Mouse (Mus musculus): ENCODE measurements around the gene Olfr1002.
"Not testable (repeated sequence)": the region's sequence is repeated elsewhere in the genome, so short reads cannot be mapped to it uniquely, and the experiment has no call there.

Gene Olfr1002

DNA sequence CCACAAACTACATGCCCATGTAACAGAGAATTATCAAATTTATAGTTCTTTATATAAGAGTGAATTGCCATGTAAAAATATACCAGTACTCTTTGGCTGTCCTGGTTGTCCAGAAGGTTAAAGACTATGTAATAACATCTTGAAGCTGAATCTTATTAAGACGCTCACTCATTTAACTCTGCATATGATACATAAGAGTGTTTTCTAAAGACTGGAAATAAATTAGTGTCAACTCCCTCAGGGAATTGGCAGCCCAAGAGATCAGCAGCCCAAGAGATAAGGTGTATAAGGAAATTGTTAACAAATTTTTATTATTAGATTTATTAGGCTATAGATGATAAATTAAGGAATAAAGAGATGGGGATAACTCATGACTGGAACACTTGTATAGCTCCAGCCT is at the start of gene Olfr1002:
TSS of gene Olfr1002 (minus strand) at position 101 of the 400 bp plus-strand sequence.
- in situ Hi-C loops (cut with MboI; ENCODE audit: low sequenced_read_pairs), result no loop called here

DNA sequence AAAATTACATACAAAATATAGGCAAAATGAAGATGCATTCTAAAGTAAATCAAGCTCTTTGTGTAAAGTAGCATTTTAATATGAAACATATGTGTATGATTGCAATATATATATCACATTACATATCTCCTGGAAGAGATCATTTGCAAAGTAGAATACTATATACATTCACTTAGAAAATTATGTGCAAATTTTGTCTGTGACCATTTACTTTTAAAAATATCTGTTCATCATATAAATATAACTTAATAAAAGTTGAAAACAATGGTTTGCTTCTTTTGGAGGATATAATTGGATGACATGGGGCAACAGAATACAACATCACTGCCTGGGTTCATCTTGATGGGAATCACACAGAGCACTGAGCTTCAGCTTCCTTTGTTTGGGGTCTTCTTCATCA is 38.6 kb upstream of the Olfr1002 start, which contains the start of gene Olfr1008:
TSS of gene Olfr1008 (plus strand) at position 301 of the 400 bp plus-strand sequence.
- in situ Hi-C loops (cut with MboI; ENCODE audit: low sequenced_read_pairs), result no loop called here

DNA sequence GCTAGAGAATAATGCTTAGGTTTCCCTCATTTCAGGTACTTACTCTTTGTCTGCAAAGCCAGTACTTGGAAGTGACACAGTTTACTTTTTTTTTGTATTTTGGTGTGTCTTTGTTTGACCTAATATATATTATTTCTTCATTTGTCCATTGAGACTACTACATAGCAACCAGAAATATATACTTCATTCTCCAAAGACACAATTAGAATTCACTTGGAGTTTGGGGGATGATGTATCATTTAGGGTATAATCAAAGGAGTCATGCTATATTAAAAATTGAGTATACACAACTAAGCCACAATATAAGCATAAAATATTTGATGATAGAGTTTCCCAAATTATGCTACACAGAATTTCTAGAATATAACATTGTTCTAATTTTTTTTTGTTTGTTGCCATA is 28.2 kb upstream of the Olfr1002 start, which contains the start of gene Olfr1006:
TSS of gene Olfr1006 (minus strand) at position 101 of the 400 bp plus-strand sequence.
- in situ Hi-C loops (cut with MboI; ENCODE audit: low sequenced_read_pairs), result no loop called here

DNA sequence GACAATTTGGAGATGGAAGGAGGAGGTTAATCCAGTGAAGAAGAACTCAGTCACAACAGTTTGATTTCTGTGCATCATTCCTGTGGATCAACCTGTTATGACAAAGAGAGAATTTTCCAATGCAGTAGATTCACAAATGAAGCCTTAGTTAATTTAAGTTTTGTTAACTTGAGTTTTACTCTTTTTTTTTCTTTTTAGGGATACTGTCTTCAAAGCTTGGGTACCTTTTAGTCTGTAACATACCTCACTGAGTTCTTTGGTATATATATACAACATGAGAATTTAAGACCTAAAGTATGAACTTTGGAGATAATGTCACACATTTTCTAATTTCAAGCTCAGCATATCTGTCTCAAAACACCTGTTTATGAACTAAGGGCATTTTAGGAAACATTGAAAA is 13.9 kb upstream of the Olfr1002 start, which contains the start of gene Olfr154:
TSS of gene Olfr154 (minus strand) at position 101 of the 400 bp plus-strand sequence.
- in situ Hi-C loops (cut with MboI; ENCODE audit: low sequenced_read_pairs), result not testable (repeated sequence)

DNA sequence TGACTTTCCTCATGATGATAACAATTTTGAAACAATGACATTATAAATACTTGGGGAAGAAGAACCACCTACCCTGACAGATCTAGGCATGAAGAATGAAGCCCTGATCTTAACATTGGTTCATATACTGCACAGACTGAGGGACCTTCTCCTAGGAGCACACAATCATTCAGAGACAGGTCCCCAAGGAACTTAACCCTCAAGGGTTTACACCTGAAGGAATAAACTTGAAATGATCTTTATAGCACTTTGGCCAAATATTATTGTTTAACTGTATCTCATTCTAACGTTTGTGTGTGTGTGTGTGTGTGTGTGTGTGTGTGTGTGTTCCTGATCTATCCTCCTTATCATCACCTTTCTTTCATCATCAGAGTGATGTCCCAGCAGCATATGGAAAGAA is 38.7 kb downstream of the Olfr1002 start, which contains the start of gene Olfr1000:
TSS of gene Olfr1000 (minus strand) at position 101 of the 400 bp plus-strand sequence.
- in situ Hi-C loops (cut with MboI; ENCODE audit: low sequenced_read_pairs), result no loop called here

Data from CH12F3 (cell line).